Mouse (Mus musculus): ENCODE data around the gene Olfr1122. TPM values are rescaled to one million over a fixed set of nuclear protein-coding genes. Genes with fewer than 3 reads are reported as not detected.

Olfr1122 gene
- polyA plus RNA-seq, 1 experiment from 2014 or later = not detected

DNA sequence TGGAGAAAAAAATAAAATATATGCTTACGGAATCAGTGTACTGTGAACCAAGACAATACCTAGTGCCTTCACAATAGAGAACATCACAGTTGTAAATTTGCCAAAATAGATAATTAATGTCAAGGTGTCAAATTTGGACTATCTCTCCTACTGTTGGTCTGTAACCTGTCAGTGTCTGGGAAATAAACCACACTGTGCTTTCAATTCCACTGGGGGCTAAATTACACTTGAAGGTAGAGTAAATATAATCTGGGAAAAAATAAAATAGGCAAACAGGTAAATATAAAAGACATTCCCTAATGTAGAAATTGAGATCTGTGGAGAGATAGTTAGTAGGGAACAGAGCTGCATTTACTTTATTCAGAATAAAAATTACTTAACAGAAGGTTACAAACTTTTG, 44.3 kb downstream of the Olfr1122 start, which contains the start of gene Olfr1124:
Gene Olfr1124 (plus strand): TSS at position 301 of the 400 bp plus-strand sequence.
- H3K4me1 ChIP-seq (ENCODE audit: control insufficient read depth, insufficient read depth, low read length) = no peaks in the 10 kb centered on the region
- H3K36me3 ChIP-seq (ENCODE audit: control insufficient read depth, insufficient read depth, low read length) = no peaks in the 10 kb centered on the region
- WGBS (ENCODE audit: insufficient replicate concordance) = 84% methylated on average over 1 of the region's 1 CpGs

DNA sequence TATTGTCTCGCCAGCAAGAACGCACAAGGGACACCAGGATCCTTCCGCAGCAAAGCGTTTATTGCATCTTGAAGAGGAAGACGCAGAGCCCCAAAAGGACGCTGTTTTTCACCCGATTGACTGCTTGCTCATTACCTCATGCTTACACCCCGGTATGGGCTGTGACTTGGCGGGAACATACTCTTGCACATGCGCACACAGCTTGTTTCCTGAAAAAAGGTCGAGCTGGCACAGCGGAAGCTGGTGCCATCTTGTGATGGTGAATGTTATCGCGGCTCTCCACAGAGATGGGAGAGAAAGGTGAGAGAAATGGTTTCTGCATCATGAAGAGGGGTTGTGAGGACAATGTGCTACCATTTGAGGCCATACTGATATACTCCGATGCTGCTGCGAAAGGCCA, 52.1 kb downstream of the Olfr1122 start:
- Histone ChIP-seq H3K9ac (ENCODE audit: low read depth, low read length) (no peak overlapping the region), H3K4me3 (ENCODE audit: low read depth, low read length) (no peak overlapping the region), H3K36me3 (ENCODE audit: control insufficient read depth, insufficient read depth, low read length) (no peaks in the 10 kb centered on the region), H3K4me1 (ENCODE audit: control insufficient read depth, insufficient read depth, low read length) (no peaks in the 10 kb centered on the region), H3K9me3 (replicated peaks; ENCODE audit: control insufficient read depth, low read length) (no peaks in the 10 kb centered on the region), H3K4me2 (no peak overlapping the region), H3K27me3 (ENCODE audit: control insufficient read depth, insufficient read depth, low read length) (no peaks in the 10 kb centered on the region), H3K27ac (ENCODE audit: low read depth, low read length) (no peak overlapping the region)
- no peak for ATAC-seq (replicated peaks; ENCODE audit: insufficient number of reproducible peaks, low FRiP score, low TSS enrichment)
- 82% methylated on average over 16 of the region's 16 CpGs for WGBS (ENCODE audit: insufficient replicate concordance)

More for the DNA sequence above, 44.3 kb downstream of the Olfr1122 start, which contains the start of gene Olfr1124:
- no peak within 1 kb of the TSS for H3K9ac ChIP-seq (ENCODE audit: low read depth, low read length)
- no peak within 1 kb of the TSS for H3K27ac ChIP-seq (ENCODE audit: low read depth, low read length)
- no peaks in the 10 kb centered on the region for H3K9me3 ChIP-seq (replicated peaks; ENCODE audit: control insufficient read depth, low read length)
- no peak for ATAC-seq (replicated peaks; ENCODE audit: insufficient number of reproducible peaks, low FRiP score, low TSS enrichment)
- H3K4me3 ChIP-seq (ENCODE audit: low read depth, low read length) = no peak within 1 kb of the TSS
- H3K4me2 ChIP-seq = no peak within 1 kb of the TSS
- H3K27me3 ChIP-seq (ENCODE audit: control insufficient read depth, insufficient read depth, low read length) = no peaks in the 10 kb centered on the region

Other genes with a start within 250 kb of the Olfr1122 start
- not detected in 2 replicates for gene Olfr1110, start 245.5 kb upstream of the Olfr1122 start, polyA plus RNA-seq (2014; fragmentation: Nextera tagmentation; extraction: Ambion mirVana)
- gene Olfr1111, start 233.2 kb upstream of the Olfr1122 start, polyA plus RNA-seq (2014; fragmentation: Nextera tagmentation; extraction: Ambion mirVana) = not detected in 2 replicates
- gene Olfr1112, start 198.1 kb upstream of the Olfr1122 start, polyA plus RNA-seq (2014; fragmentation: Nextera tagmentation; extraction: Ambion mirVana) = not detected in 2 replicates
- not detected in 2 replicates for gene Olfr1113, start 176.9 kb upstream of the Olfr1122 start, polyA plus RNA-seq (2014; fragmentation: Nextera tagmentation; extraction: Ambion mirVana)
- gene Olfr1115, start 137.8 kb upstream of the Olfr1122 start, polyA plus RNA-seq (2014; fragmentation: Nextera tagmentation; extraction: Ambion mirVana) = not detected in 2 replicates
- gene Olfr1116, start 118.3 kb upstream of the Olfr1122 start, polyA plus RNA-seq (2014; fragmentation: Nextera tagmentation; extraction: Ambion mirVana) = not detected in 2 replicates
- not detected in 2 replicates for gene Olfr1118, start 78.3 kb upstream of the Olfr1122 start, polyA plus RNA-seq (2014; fragmentation: Nextera tagmentation; extraction: Ambion mirVana)
- gene Olfr1120, start 31.0 kb upstream of the Olfr1122 start, polyA plus RNA-seq (2014; fragmentation: Nextera tagmentation; extraction: Ambion mirVana) = not detected in 2 replicates
- not detected in 2 replicates for gene Olfr1121, start 16.0 kb upstream of the Olfr1122 start, polyA plus RNA-seq (2014; fragmentation: Nextera tagmentation; extraction: Ambion mirVana)
- not detected in 2 replicates for gene Olfr1123, start 30.8 kb downstream of the Olfr1122 start, polyA plus RNA-seq (2014; fragmentation: Nextera tagmentation; extraction: Ambion mirVana)
- gene Olfr1124, start 44.4 kb downstream of the Olfr1122 start, polyA plus RNA-seq (2014; fragmentation: Nextera tagmentation; extraction: Ambion mirVana) = not detected in 2 replicates
- gene Olfr1126, start 68.1 kb downstream of the Olfr1122 start, polyA plus RNA-seq (2014; fragmentation: Nextera tagmentation; extraction: Ambion mirVana) = not detected in 2 replicates
- gene Pramel7, start 111.2 kb downstream of the Olfr1122 start, polyA plus RNA-seq (2014; fragmentation: Nextera tagmentation; extraction: Ambion mirVana) = not detected in 2 replicates
- gene Pramel6, start 120.7 kb downstream of the Olfr1122 start, polyA plus RNA-seq (2014; fragmentation: Nextera tagmentation; extraction: Ambion mirVana) = not detected in 2 replicates
- not detected in 2 replicates for gene Olfr153, start 145.9 kb downstream of the Olfr1122 start, polyA plus RNA-seq (2014; fragmentation: Nextera tagmentation; extraction: Ambion mirVana)
- not detected in 2 replicates for gene Olfr1128, start 159.7 kb downstream of the Olfr1122 start, polyA plus RNA-seq (2014; fragmentation: Nextera tagmentation; extraction: Ambion mirVana)
- gene Olfr1129, start 188.1 kb downstream of the Olfr1122 start, polyA plus RNA-seq (2014; fragmentation: Nextera tagmentation; extraction: Ambion mirVana) = not detected in 2 replicates
- gene Olfr1130, start 220.4 kb downstream of the Olfr1122 start, polyA plus RNA-seq (2014; fragmentation: Nextera tagmentation; extraction: Ambion mirVana) = not detected in 2 replicates
- not detected in 2 replicates for gene Olfr1131, start 241.3 kb downstream of the Olfr1122 start, polyA plus RNA-seq (2014; fragmentation: Nextera tagmentation; extraction: Ambion mirVana)